Comparison of ENCODE assay signal across 10 mouse cellular contexts in the genomic region with DNA sequence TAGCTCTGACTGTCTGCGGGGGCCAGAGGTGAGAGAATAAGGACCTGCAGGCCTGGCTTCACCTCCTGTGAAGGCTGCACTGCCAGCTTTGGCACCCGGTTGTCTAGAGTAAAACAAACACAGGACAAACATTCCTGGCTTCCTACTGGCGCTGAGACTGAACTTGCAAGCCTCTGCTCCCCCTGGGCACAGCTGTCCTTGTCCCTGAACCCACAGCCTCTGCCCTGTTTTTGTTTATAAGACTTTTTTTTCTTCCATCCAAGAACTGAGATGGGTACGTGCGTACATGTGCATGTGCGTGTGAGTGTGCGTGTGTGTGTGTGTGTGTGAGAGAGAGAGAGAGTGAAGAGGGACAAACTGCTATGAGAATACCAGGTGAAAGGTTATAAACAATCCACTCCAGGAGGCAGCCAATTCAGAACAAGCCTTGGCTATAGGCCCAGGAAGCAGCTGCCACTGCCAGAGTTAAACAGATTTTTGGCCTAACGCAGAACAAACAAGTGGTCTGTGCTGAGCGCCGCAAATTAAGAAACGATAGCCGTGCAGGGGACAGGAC. TPM values are rescaled to one million over a fixed set of nuclear protein-coding genes. Genes with fewer than 3 reads are reported as not detected.
A peak's percentile ranks its signal among the peaks of the same experiment; 100 is the strongest.
DNase-seq lines count a peak whose midpoint lies in the region; ATAC-seq and TF ChIP-seq lines count a peak whose summit lies in the region.
"Had no signal": no experiment of that assay in that cellular context is flagged by ENCODE, and none has a peak within 500 bp of the region (broad histone marks: within the 10 kb centered on the region; RNA-seq: fewer than 3 reads in every experiment).

No protein-coding gene starts in this region.

- WGBS in embryonic facial prominence, embryonic 13.5 days, result 47% methylated on average over 12 of the region's 12 CpGs
- 23% methylated on average over 12 of the region's 12 CpGs for WGBS in heart, embryonic 13.5 days
- WGBS in kidney, postnatal 0 days, result 34% methylated on average over 12 of the region's 12 CpGs
- WGBS in lung, embryonic 15.5 days, result 12% methylated on average over 12 of the region's 12 CpGs
- 9% methylated on average over 12 of the region's 12 CpGs for WGBS in stomach, postnatal 0 days

- DNase-seq in right cerebral cortex, adult 18-20 months, result peak; percentile 52
- DNase-seq in right cerebral cortex, postnatal 25 days, result no peak
- peak; percentile 85 for DNase-seq in kidney, postnatal 0 days (ENCODE audit: low spot score)
- peak; percentile 77 for DNase-seq in stomach, postnatal 0 days (ENCODE audit: low spot score)

- no peak overlapping the region for H3K9ac ChIP-seq in embryonic facial prominence, embryonic 13.5 days
- peak overlapping the region; percentile 75 for H3K9ac ChIP-seq in heart, embryonic 13.5 days
- H3K9ac ChIP-seq in kidney, postnatal 0 days (ENCODE audit: low read depth, low read length), result no peak overlapping the region
- H3K9ac ChIP-seq in lung, embryonic 15.5 days, result no peak overlapping the region
- H3K9ac ChIP-seq in stomach, postnatal 0 days (ENCODE audit: low read length), result peak overlapping the region; percentile 50; the same call in 1 of the 2 replicates

- H3K9me3 ChIP-seq in embryonic facial prominence, embryonic 13.5 days, result no peaks in the 10 kb centered on the region
- no peaks in the 10 kb centered on the region for H3K9me3 ChIP-seq in heart, embryonic 13.5 days
- H3K9me3 ChIP-seq in kidney, postnatal 0 days (replicated peaks; ENCODE audit: low read length), result no peaks in the 10 kb centered on the region
- H3K9me3 ChIP-seq in lung, embryonic 15.5 days, result no peaks in the 10 kb centered on the region
- no peaks in the 10 kb centered on the region for H3K9me3 ChIP-seq in stomach, postnatal 0 days (ENCODE audit: control insufficient read depth, low read length)

- peaks cover 40% of the 10 kb centered on the region for H3K4me1 ChIP-seq in embryonic facial prominence, embryonic 13.5 days
- H3K4me1 ChIP-seq in heart, embryonic 13.5 days, result peaks cover 51% of the 10 kb centered on the region
- peaks cover 12% of the 10 kb centered on the region; the same call in 1 of the 2 replicates for H3K4me1 ChIP-seq in kidney, postnatal 0 days (replicated peaks; ENCODE audit: insufficient read depth, low read length)
- peaks cover 48% of the 10 kb centered on the region for H3K4me1 ChIP-seq in lung, embryonic 15.5 days
- peaks cover 7% of the 10 kb centered on the region for H3K4me1 ChIP-seq in stomach, postnatal 0 days (replicated peaks; ENCODE audit: control insufficient read depth, insufficient read depth)

- no peak for TF ChIP-seq CTCF in kidney, postnatal 0 days (IDR thresholded peaks at IDR 0.05; ENCODE audit: low read depth)
- no peak for TF ChIP-seq CTCF in stomach, postnatal 0 days (IDR thresholded peaks at IDR 0.05; ENCODE audit: low read depth)

- no peak overlapping the region for H3K4me3 ChIP-seq in embryonic facial prominence, embryonic 13.5 days
- no peak overlapping the region for H3K4me3 ChIP-seq in heart, embryonic 13.5 days
- H3K4me3 ChIP-seq in kidney, postnatal 0 days (replicated peaks; ENCODE audit: low read depth, low read length), result no peak overlapping the region
- no peak overlapping the region for H3K4me3 ChIP-seq in lung, embryonic 15.5 days
- no peak overlapping the region for H3K4me3 ChIP-seq in stomach, postnatal 0 days (ENCODE audit: low read depth, low read length)

- ATAC-seq in embryonic facial prominence, embryonic 13.5 days (ENCODE audit: insufficient number of reproducible peaks, insufficient read depth, low FRiP score, low TSS enrichment, low read depth), result no peak
- no peak for ATAC-seq in heart, embryonic 13.5 days (ENCODE audit: extremely low read depth, insufficient number of reproducible peaks, low FRiP score, low TSS enrichment)
- no peak for ATAC-seq in kidney, postnatal 0 days (replicated peaks; ENCODE audit: low FRiP score, low read depth)
- peak; percentile 56; the same call in 1 of the 2 replicates for ATAC-seq in lung, embryonic 15.5 days (ENCODE audit: borderline replicate concordance, extremely low read depth, low FRiP score, low TSS enrichment)
- peak; percentile 33 for ATAC-seq in stomach, postnatal 0 days (ENCODE audit: low FRiP score, low TSS enrichment)
- ATAC-seq in megakaryocyte progenitor cell, adult 5-6 weeks (replicated peaks; ENCODE audit: poor library complexity), result no peak

- no peak overlapping the region for H3K4me2 ChIP-seq in embryonic facial prominence, embryonic 13.5 days
- peak overlapping the region; percentile 93 for H3K4me2 ChIP-seq in heart, embryonic 13.5 days
- 0 out of 2 replicates have a peak overlapping the region, but pooled peaks have one; percentile 12 for H3K4me2 ChIP-seq in kidney, postnatal 0 days (ENCODE audit: low read length)
- peak overlapping the region; percentile 76; the same call in 1 of the 2 replicates for H3K4me2 ChIP-seq in lung, embryonic 15.5 days
- peak overlapping the region; percentile 78 for H3K4me2 ChIP-seq in stomach, postnatal 0 days (replicated peaks; ENCODE audit: low read depth)

- peaks cover 8% of the 10 kb centered on the region for H3K36me3 ChIP-seq in embryonic facial prominence, embryonic 13.5 days
- peaks cover 15% of the 10 kb centered on the region for H3K36me3 ChIP-seq in heart, embryonic 13.5 days
- H3K36me3 ChIP-seq in kidney, postnatal 0 days (ENCODE audit: insufficient read depth, low read length), result peaks cover 7% of the 10 kb centered on the region
- peaks cover 7% of the 10 kb centered on the region for H3K36me3 ChIP-seq in lung, embryonic 15.5 days
- H3K36me3 ChIP-seq in stomach, postnatal 0 days (ENCODE audit: control insufficient read depth, insufficient read depth, low read length), result peaks cover 10% of the 10 kb centered on the region

- TF ChIP-seq EP300 in stomach, postnatal 0 days (optimal IDR thresholded peaks at IDR 0.05), result peak; percentile 81

- H3K27ac ChIP-seq in embryonic facial prominence, embryonic 13.5 days, result peak overlapping the region; percentile 80
- H3K27ac ChIP-seq in heart, embryonic 13.5 days (replicated peaks), result peak overlapping the region; percentile 99
- peak overlapping the region; percentile 97 for H3K27ac ChIP-seq in kidney, postnatal 0 days
- peak overlapping the region; percentile 91 for H3K27ac ChIP-seq in lung, embryonic 15.5 days
- peak overlapping the region; percentile 99 for H3K27ac ChIP-seq in stomach, postnatal 0 days (replicated peaks)

- H3K27me3 ChIP-seq in embryonic facial prominence, embryonic 13.5 days, result no peaks in the 10 kb centered on the region
- H3K27me3 ChIP-seq in heart, embryonic 13.5 days (replicated peaks), result no peaks in the 10 kb centered on the region
- H3K27me3 ChIP-seq in kidney, postnatal 0 days (ENCODE audit: insufficient read depth, low read length), result no peaks in the 10 kb centered on the region
- no peaks in the 10 kb centered on the region for H3K27me3 ChIP-seq in lung, embryonic 15.5 days
- no peaks in the 10 kb centered on the region for H3K27me3 ChIP-seq in stomach, postnatal 0 days (ENCODE audit: control insufficient read depth, insufficient read depth, low read length)

RNA-seq across cellular contexts. Expression of gene Txnip, which starts 2.6 kb away (rescaled TPM):
- 113 and 137 TPM in 2 replicates for polyA plus RNA-seq in embryonic facial prominence, embryonic 13.5 days (2015; fragmentation: Nextera tagmentation; extraction: Ambion mirVana)
- 156 and 165 TPM in 2 replicates for polyA plus RNA-seq in heart, embryonic 13.5 days (2015; fragmentation: Nextera tagmentation; extraction: Ambion mirVana)
- 241 and 254 TPM in 2 replicates for polyA plus RNA-seq in kidney, postnatal 0 days (2015; fragmentation: Nextera tagmentation; extraction: Ambion mirVana)
- polyA plus RNA-seq in lung, embryonic 15.5 days (2015; fragmentation: Nextera tagmentation; extraction: Ambion mirVana), result 129 and 141 TPM in 2 replicates
- polyA plus RNA-seq in stomach, postnatal 0 days (2015; fragmentation: Nextera tagmentation; extraction: Ambion mirVana), result 273 and 276 TPM in 2 replicates
- total RNA-seq in megakaryocyte progenitor cell, adult 5-6 weeks (2015), result 103 and 139 TPM in 2 replicates
- 94.6 and 128 TPM in 2 replicates for total RNA-seq in megakaryocyte progenitor cell, adult 5-6 weeks (2017)

RNA-seq across cellular contexts. Expression of gene Gm16253, which starts 21.7 kb away (rescaled TPM):
- polyA plus RNA-seq in embryonic facial prominence, embryonic 13.5 days (2015; fragmentation: Nextera tagmentation; extraction: Ambion mirVana), result 1.3 and 1.5 TPM in 2 replicates
- 1.6 and 1.7 TPM in 2 replicates for polyA plus RNA-seq in heart, embryonic 13.5 days (2015; fragmentation: Nextera tagmentation; extraction: Ambion mirVana)
- not detected in 2 replicates for polyA plus RNA-seq in kidney, postnatal 0 days (2015; fragmentation: Nextera tagmentation; extraction: Ambion mirVana)
- polyA plus RNA-seq in lung, embryonic 15.5 days (2015; fragmentation: Nextera tagmentation; extraction: Ambion mirVana), result 1.1 and 1.3 TPM in 2 replicates
- polyA plus RNA-seq in stomach, postnatal 0 days (2015; fragmentation: Nextera tagmentation; extraction: Ambion mirVana), result 0.18 and 0.46 TPM in 2 replicates
- total RNA-seq in megakaryocyte progenitor cell, adult 5-6 weeks (2015), result not detected in 2 replicates
- total RNA-seq in megakaryocyte progenitor cell, adult 5-6 weeks (2017), result not detected in 2 replicates
- total RNA-seq: adrenal gland, adult 18-20 months; left cerebral cortex, adult 8-10 months had no signal

RNA-seq across cellular contexts. Expression of gene Hfe2, which starts 30.1 kb away (rescaled TPM):
- polyA plus RNA-seq in embryonic facial prominence, embryonic 13.5 days (2015; fragmentation: Nextera tagmentation; extraction: Ambion mirVana), result 1.5 and 1.9 TPM in 2 replicates
- polyA plus RNA-seq in heart, embryonic 13.5 days (2015; fragmentation: Nextera tagmentation; extraction: Ambion mirVana), result 7.4 and 7.5 TPM in 2 replicates
- 0.07 and 0.10 TPM in 2 replicates for polyA plus RNA-seq in kidney, postnatal 0 days (2015; fragmentation: Nextera tagmentation; extraction: Ambion mirVana)
- polyA plus RNA-seq in lung, embryonic 15.5 days (2015; fragmentation: Nextera tagmentation; extraction: Ambion mirVana), result 0.55 and 0.57 TPM in 2 replicates
- polyA plus RNA-seq in stomach, postnatal 0 days (2015; fragmentation: Nextera tagmentation; extraction: Ambion mirVana), result 0.10 and 0.28 TPM in 2 replicates
- total RNA-seq in megakaryocyte progenitor cell, adult 5-6 weeks (2015), result not detected in 2 replicates
- not detected in 2 replicates for total RNA-seq in megakaryocyte progenitor cell, adult 5-6 weeks (2017)

RNA-seq across cellular contexts. Expression of gene Polr3gl, which starts 38.9 kb away (rescaled TPM):
- polyA plus RNA-seq in embryonic facial prominence, embryonic 13.5 days (2015; fragmentation: Nextera tagmentation; extraction: Ambion mirVana), result 53.7 and 56.7 TPM in 2 replicates
- polyA plus RNA-seq in heart, embryonic 13.5 days (2015; fragmentation: Nextera tagmentation; extraction: Ambion mirVana), result 33.5 and 36.1 TPM in 2 replicates
- 26.0 and 28.2 TPM in 2 replicates for polyA plus RNA-seq in kidney, postnatal 0 days (2015; fragmentation: Nextera tagmentation; extraction: Ambion mirVana)
- 38.3 and 39.8 TPM in 2 replicates for polyA plus RNA-seq in lung, embryonic 15.5 days (2015; fragmentation: Nextera tagmentation; extraction: Ambion mirVana)
- polyA plus RNA-seq in stomach, postnatal 0 days (2015; fragmentation: Nextera tagmentation; extraction: Ambion mirVana), result 16.1 and 20.1 TPM in 2 replicates
- 27.0 and 30.4 TPM in 2 replicates for total RNA-seq in megakaryocyte progenitor cell, adult 5-6 weeks (2015)
- total RNA-seq in megakaryocyte progenitor cell, adult 5-6 weeks (2017), result 50.7 and 59.5 TPM in 2 replicates

RNA-seq across cellular contexts. Expression of gene Ankrd34a, which starts 41.3 kb away (rescaled TPM):
- 3.1 and 3.2 TPM in 2 replicates for polyA plus RNA-seq in embryonic facial prominence, embryonic 13.5 days (2015; fragmentation: Nextera tagmentation; extraction: Ambion mirVana)
- 6.5 and 8.1 TPM in 2 replicates for polyA plus RNA-seq in heart, embryonic 13.5 days (2015; fragmentation: Nextera tagmentation; extraction: Ambion mirVana)
- 1.2 and 1.3 TPM in 2 replicates for polyA plus RNA-seq in kidney, postnatal 0 days (2015; fragmentation: Nextera tagmentation; extraction: Ambion mirVana)
- 1.8 and 2.2 TPM in 2 replicates for polyA plus RNA-seq in lung, embryonic 15.5 days (2015; fragmentation: Nextera tagmentation; extraction: Ambion mirVana)
- 1.3 TPM in 2 replicates for polyA plus RNA-seq in stomach, postnatal 0 days (2015; fragmentation: Nextera tagmentation; extraction: Ambion mirVana)
- not detected in 2 replicates for total RNA-seq in megakaryocyte progenitor cell, adult 5-6 weeks (2015)
- total RNA-seq in megakaryocyte progenitor cell, adult 5-6 weeks (2017), result not detected in 2 replicates

Comparison
In these comparisons a context has a peak if more than half of its experiments do, and no peak if none do; other contexts are left out.
1. ATAC-seq: peak in lung, embryonic 15.5 days (single experiment) and stomach, postnatal 0 days (single experiment); none in embryonic facial prominence, embryonic 13.5 days (single experiment), heart, embryonic 13.5 days (single experiment), kidney, postnatal 0 days (single experiment) and megakaryocyte progenitor cell, adult 5-6 weeks (single experiment).
2. H3K9ac ChIP-seq: peak in heart, embryonic 13.5 days (single experiment) and stomach, postnatal 0 days (single experiment); none in embryonic facial prominence, embryonic 13.5 days (single experiment), kidney, postnatal 0 days (single experiment) and lung, embryonic 15.5 days (single experiment).
3. Peak in every context shown above with its lines, with median percentiles within 50 percentile points of each other: H3K27ac ChIP-seq.